Mouse (Mus musculus) heart, adult 2 months (tissue): Measurements from ENCODE around the gene Rnf207.

Experiments used
- CTCF ChIP-seq: fragments of 200-600 bp; IDR thresholded peaks from 2 replicates; pipeline ENCODE4 v1.8.1; 2022; ENCODE audit warnings: antibody characterized with exemption, mild to moderate bottlenecking, moderate library complexity
- EP300 ChIP-seq: fragments of 200-500 bp; IDR thresholded peaks from 2 replicates; pipeline ENCODE4 v1.6.1; 2011; ENCODE audit warnings: low read depth, low read length, control low read depth; ENCODE audit not compliant: insufficient read depth

- TF ChIP-seq CTCF: no peak
- no peak for TF ChIP-seq EP300
These were observed 46.8 kb downstream of the Rnf207 start for GRCm38 (mm10) chr4:152272006-152272405.
